Mouse (Mus musculus) liver, embryonic 14.5 days (tissue): Measurements from ENCODE around the gene Borcs5. TPM values are rescaled to one million over a fixed set of nuclear protein-coding genes. Genes with fewer than 3 reads are reported as not detected.

ENCODE experiments used
- ATAC-seq: fragments of 200-750 bp; cut with Nextera tagmentation; 2 replicates; pipeline ENCODE4 v1.8.0; 2017; ENCODE audit warnings: moderate number of reproducible peaks, mild to moderate bottlenecking, moderate library complexity; ENCODE audit not compliant: insufficient read depth
- DNase-seq, 3 experiments: peaks; one replicate each; pipeline ENCODE4 v3.0.0-alpha.2; 2012 to 2013; ENCODE audit warnings: low read depth in 3 of 3, low spot score in 3 of 3
- H3K27ac ChIP-seq: fragments of 300-500 bp; sonication (generic); 2 replicates; pipeline ENCODE4 v1.5.1; 2014; ENCODE audit warnings: moderate library complexity, mild to moderate bottlenecking, control low read depth, inconsistent platforms
- H3K27me3 ChIP-seq: fragments of 300-500 bp; sonication (generic); 2 replicates; pipeline ENCODE4 v1.6.1; 2014; ENCODE audit warnings: mild to moderate bottlenecking, low read length, moderate library complexity; ENCODE audit not compliant: control insufficient read depth, insufficient read depth
- H3K36me3 ChIP-seq: fragments of 300-500 bp; sonication (generic); replicated peaks from 2 replicates; pipeline ENCODE4 v1.6.1; 2014; ENCODE audit warnings: low read depth; ENCODE audit not compliant: control insufficient read depth, insufficient read depth
- H3K4me1 ChIP-seq, 2 experiments: fragments of 200-500 bp in 1 of 2; fragments of 300-500 bp in 1 of 2; sonication (generic) in 1 of 2; replicated peaks; 2 replicates each; pipeline ENCODE4 v1.6.1; 2012 to 2014; ENCODE audit warnings: antibody characterized with exemption in 1 of 2, inconsistent platforms in 1 of 2, low read length in 1 of 2; ENCODE audit not compliant: control insufficient read depth in 2 of 2, insufficient read depth in 2 of 2
- H3K4me2 ChIP-seq: fragments of 300-500 bp; sonication (generic); 2 replicates; pipeline ENCODE4 v1.6.1; 2014; ENCODE audit warnings: low read depth, mild to moderate bottlenecking, control low read depth, moderate library complexity
- H3K4me3 ChIP-seq, 2 experiments: fragments of 200-500 bp in 1 of 2; fragments of 300-500 bp in 1 of 2; sonication (generic) in 1 of 2; 2 replicates each; pipeline ENCODE4 v1.5.1; 2012 to 2014; ENCODE audit warnings: low read depth in 2 of 2, low read length in 2 of 2, mild to moderate bottlenecking in 2 of 2, control low read depth in 1 of 2, inconsistent platforms in 1 of 2, moderate library complexity in 1 of 2; ENCODE audit not compliant: insufficient read depth in 1 of 2
- H3K9ac ChIP-seq: fragments of 300-500 bp; sonication (generic); replicated peaks from 2 replicates; pipeline ENCODE4 v1.6.1; 2014; ENCODE audit warnings: mild to moderate bottlenecking, control low read depth, moderate library complexity
- H3K9me3 ChIP-seq: fragments of 300-500 bp; sonication (generic); 2 replicates; pipeline ENCODE4 v1.6.1; 2016; ENCODE audit warnings: low read length, mixed read lengths; ENCODE audit not compliant: control insufficient read depth
- CTCF ChIP-seq: IDR thresholded peaks from 2 replicates; pipeline ENCODE4 v1.5.1; 2016; ENCODE audit warnings: antibody characterized with exemption, low read depth, control low read depth
- EP300 ChIP-seq: IDR thresholded peaks from 2 replicates; pipeline ENCODE4 v1.6.1; 2016; ENCODE audit warnings: antibody characterized with exemption, low read depth
- WGBS: fragments of 180-500 bp; shearing (Covaris S2); extraction: QIAGEN DNeasy Blood & Tissue Kit; methylation state at CpG from one replicate; pipeline ENCODE4 v1.1.7; 2014; ENCODE audit not compliant: insufficient replicate concordance; 5-methylcytosine and 5-hydroxymethylcytosine counted together
- polyA plus RNA-seq, 2 experiments: library from polyadenylated mRNA; depleted of rRNA in 1 of 2; stranded (reverse) in 1 of 2; unstranded in 1 of 2; fragments of >200 nt; fragmentation: Nextera tagmentation in 1 of 2; extraction: Ambion mirVana in 1 of 2; gene quantifications; 2 replicates each; pipeline versions ENCODE4 v1.2.1 to v1.2.3; 2012 to 2014

Borcs5 gene
- polyA plus RNA-seq, 2 experiments, result 4.7 to 8.0 TPM

- WGBS, result 35% methylated on average over 8 of the region's 8 CpGs
- Histone ChIP-seq H3K9ac (no peak overlapping the region), H3K4me1 (peaks cover 6 to 28% of the 10 kb centered on the region in 2 experiments), H3K4me2 (0 out of 2 replicates have a peak overlapping the region, but pooled peaks have one; percentile 6), H3K36me3 (no peaks in the 10 kb centered on the region; the same call in 1 of the 2 replicates), H3K4me3 (no peak overlapping the region), H3K27me3 (no peaks in the 10 kb centered on the region), H3K9me3 (no peaks in the 10 kb centered on the region), H3K27ac (no peak overlapping the region)
- DNase-seq (no peak), ATAC-seq (peak; percentile 52)
- no peak for TF ChIP-seq EP300
- TF ChIP-seq CTCF, result no peak
Observed at GRCm38 (mm10) chr6:134660714-134661406, 21.6 kb downstream of the Borcs5 start.

- H3K4me2 ChIP-seq, result no peak overlapping the region; the same call in 1 of the 2 replicates
- no peak for TF ChIP-seq CTCF
- TF ChIP-seq EP300, result no peak
- no peaks in the 10 kb centered on the region for H3K27me3 ChIP-seq
- no peak overlapping the region for H3K9ac ChIP-seq
- H3K36me3 ChIP-seq, result no peaks in the 10 kb centered on the region
- H3K4me3 ChIP-seq, result no peak overlapping the region
- no peak overlapping the region for H3K27ac ChIP-seq
- no peaks in the 10 kb centered on the region for H3K9me3 ChIP-seq
- peaks cover 8 to 27% of the 10 kb centered on the region in 2 experiments; a peak in 3 of 4 replicates for H3K4me1 ChIP-seq
- 22% methylated on average over 5 of the region's 5 CpGs for WGBS
- ATAC-seq (peak; percentile 62), DNase-seq (peak in 1 of 3 experiments; percentile 31)
Observed at GRCm38 (mm10) chr6:134664573-134664972, 25.3 kb downstream of the Borcs5 start.

GRCm38 (mm10) chr6:134665817-134666216 lies 26.5 kb downstream of the Borcs5 start:
- no peaks in the 10 kb centered on the region for H3K9me3 ChIP-seq
- no peaks in the 10 kb centered on the region for H3K27me3 ChIP-seq
- H3K4me1 ChIP-seq, result peaks cover 8 to 25% of the 10 kb centered on the region in 2 experiments; a peak in 3 of 4 replicates
- no peak for TF ChIP-seq EP300
- TF ChIP-seq CTCF, result no peak
- H3K9ac ChIP-seq, result no peak overlapping the region
- H3K4me2 ChIP-seq, result no peak overlapping the region
- H3K27ac ChIP-seq, result no peak overlapping the region
- H3K36me3 ChIP-seq, result no peaks in the 10 kb centered on the region
- DNase-seq, result no peak
- ATAC-seq, result no peak
- 62% methylated on average over 9 of the region's 9 CpGs for WGBS
- H3K4me3 ChIP-seq, result no peak overlapping the region

- Histone ChIP-seq H3K4me2 (peak overlapping the region; percentile 11; the same call in 1 of the 2 replicates), H3K36me3 (no peaks in the 10 kb centered on the region), H3K9me3 (no peaks in the 10 kb centered on the region), H3K4me3 (no peak overlapping the region), H3K27me3 (no peaks in the 10 kb centered on the region), H3K27ac (no peak overlapping the region), H3K9ac (no peak overlapping the region), H3K4me1 (peaks cover 8 to 24% of the 10 kb centered on the region in 2 experiments; a peak in 3 of 4 replicates)
- 28% methylated on average over 2 of the region's 2 CpGs for WGBS
- ATAC-seq (peak; percentile 40; the same call in 1 of the 2 replicates), DNase-seq (peak in 1 of 3 experiments; percentile 11)
- TF ChIP-seq EP300 (peak; percentile 52), CTCF (no peak)
Observed at GRCm38 (mm10) chr6:134668519-134668918, 29.2 kb downstream of the Borcs5 start.

- H3K27ac ChIP-seq, result no peak overlapping the region
- TF ChIP-seq CTCF (no peak), EP300 (no peak)
Observed at GRCm38 (mm10) chr6:134669179-134669865, 30.0 kb downstream of the Borcs5 start.

More at GRCm38 (mm10) chr6:134669179-134669865, 30.0 kb downstream of the Borcs5 start:
- H3K4me3 ChIP-seq, result no peak overlapping the region
- no peak for ATAC-seq
- DNase-seq, result no peak
- H3K27me3 ChIP-seq, result no peaks in the 10 kb centered on the region
- H3K9ac ChIP-seq, result no peak overlapping the region
- H3K4me2 ChIP-seq, result no peak overlapping the region; the same call in 1 of the 2 replicates
- H3K4me1 ChIP-seq, result peaks cover 4 to 19% of the 10 kb centered on the region in 2 experiments; a peak in 3 of 4 replicates
- H3K9me3 ChIP-seq, result no peaks in the 10 kb centered on the region
- 57% methylated on average over 6 of the region's 6 CpGs for WGBS
- no peaks in the 10 kb centered on the region for H3K36me3 ChIP-seq
